Mouse (Mus musculus) cerebellum, adult 2 months (tissue): ENCODE results near the gene Rbms2. TPM values are rescaled to one million over a fixed set of nuclear protein-coding genes. Genes with fewer than 3 reads are reported as not detected.

ENCODE experiments used
- DNase-seq, 2 experiments: peaks; one replicate each; pipeline ENCODE4 v3.0.0; 2021
- H3K27ac ChIP-seq: fragments of 200-500 bp; 2 replicates; pipeline ENCODE4 v1.5.1; 2012; ENCODE audit warnings: low read length, control low read depth, inconsistent platforms; ENCODE audit not compliant: insufficient read depth
- H3K27me3 ChIP-seq: fragments of 200-500 bp; 2 replicates; pipeline ENCODE4 v1.6.1; 2012; ENCODE audit warnings: inconsistent platforms, mild to moderate bottlenecking, low read length, moderate library complexity; ENCODE audit not compliant: control insufficient read depth, insufficient read depth
- H3K4me1 ChIP-seq: fragments of 200-500 bp; 2 replicates; pipeline ENCODE4 v1.6.1; 2011; ENCODE audit warnings: low read length; ENCODE audit not compliant: control insufficient read depth, insufficient read depth
- H3K4me3 ChIP-seq: fragments of 200-500 bp; replicated peaks from 2 replicates; pipeline ENCODE3; 2011; ENCODE audit warnings: mild to moderate bottlenecking, low read depth, low read length, control low read depth; ENCODE audit not compliant: insufficient read depth
- CTCF ChIP-seq: fragments of 200-500 bp; IDR thresholded peaks from 2 replicates; pipeline ENCODE4 v1.5.1; 2011; ENCODE audit warnings: low read depth, mild to moderate bottlenecking, control low read depth, low read length, moderate library complexity, borderline replicate concordance; ENCODE audit not compliant: insufficient read depth
- POLR2A ChIP-seq: fragments of 200-500 bp; IDR thresholded peaks from 2 replicates; pipeline ENCODE4 v1.6.1; 2011; ENCODE audit warnings: low read length, control low read depth, borderline replicate concordance; ENCODE audit not compliant: insufficient read depth
- WGBS: fragments of 180-500 bp; shearing (Covaris S2); methylation state at CpG from one replicate; pipeline ENCODE4 v1.1.7; 2018; 5-methylcytosine and 5-hydroxymethylcytosine counted together
- polyA plus RNA-seq: library from polyadenylated mRNA; depleted of rRNA; stranded (reverse); fragments of >200 nt; gene quantifications from 2 replicates; pipeline ENCODE4 v1.2.3, GENCODE M21; 2012; rRNA removed

The Rbms2 gene
- 23.5 and 23.7 TPM in 2 replicates for polyA plus RNA-seq

GRCm38 (mm10) chr10:128179989-128180388 lies at the start of gene Rbms2:
Gene Rbms2, minus strand, starts transcription at chr10:128180297.
- no peak for TF ChIP-seq POLR2A
- TF ChIP-seq CTCF: no peak
- 20% methylated on average over 6 of the region's 6 CpGs for WGBS
- no peak for DNase-seq
- Histone ChIP-seq H3K27ac (no peak within 1 kb of the TSS), H3K4me3 (no peak within 1 kb of the TSS), H3K27me3 (no peaks in the 10 kb centered on the region), H3K4me1 (no peaks in the 10 kb centered on the region)

GRCm38 (mm10) chr10:128228009-128228408 lies 47.9 kb upstream of the Rbms2 start:
- Histone ChIP-seq H3K27ac (no peak overlapping the region), H3K27me3 (no peaks in the 10 kb centered on the region), H3K4me3 (no peak overlapping the region), H3K4me1 (peaks cover 2% of the 10 kb centered on the region; the same call in 1 of the 2 replicates)
- TF ChIP-seq CTCF: no peak
- TF ChIP-seq POLR2A: no peak
- no peak for DNase-seq
- WGBS: 90% methylated on average over 8 of the region's 8 CpGs

GRCm38 (mm10) chr10:128227592-128227991 lies 47.5 kb upstream of the Rbms2 start:
- H3K27ac ChIP-seq: no peak overlapping the region
- WGBS: 60% methylated on average over 9 of the region's 9 CpGs
- no peak overlapping the region for H3K4me3 ChIP-seq
- no peaks in the 10 kb centered on the region for H3K4me1 ChIP-seq
- DNase-seq: no peak
- H3K27me3 ChIP-seq: no peaks in the 10 kb centered on the region
- TF ChIP-seq POLR2A (no peak), CTCF (no peak)

GRCm38 (mm10) chr10:128225538-128225937 lies 45.4 kb upstream of the Rbms2 start, which contains the start of gene Mip:
Gene Mip, plus strand, starts transcription at chr10:128225838.
- no peak for TF ChIP-seq CTCF
- TF ChIP-seq POLR2A: no peak
- H3K27me3 ChIP-seq: no peaks in the 10 kb centered on the region
- no peak within 1 kb of the TSS for H3K4me3 ChIP-seq
- no peak within 1 kb of the TSS for H3K27ac ChIP-seq
- no peak for DNase-seq
- WGBS: 44% methylated on average over 4 of the region's 4 CpGs
- H3K4me1 ChIP-seq: no peaks in the 10 kb centered on the region; the same call in 1 of the 2 replicates

GRCm38 (mm10) chr10:128225064-128225463 lies 45.0 kb upstream of the Rbms2 start:
- no peaks in the 10 kb centered on the region for H3K27me3 ChIP-seq
- no peak overlapping the region for H3K4me3 ChIP-seq
- TF ChIP-seq CTCF: no peak
- no peak for TF ChIP-seq POLR2A
- H3K4me1 ChIP-seq: no peaks in the 10 kb centered on the region; the same call in 1 of the 2 replicates
- DNase-seq: no peak
- WGBS: 46% methylated on average over 5 of the region's 5 CpGs
- H3K27ac ChIP-seq: no peak overlapping the region

- Histone ChIP-seq H3K27ac (no peak overlapping the region), H3K4me1 (no peaks in the 10 kb centered on the region; the same call in 1 of the 2 replicates), H3K27me3 (no peaks in the 10 kb centered on the region), H3K4me3 (no peak overlapping the region)
- 63% methylated on average over 16 of the region's 16 CpGs for WGBS
- DNase-seq: no peak
- TF ChIP-seq CTCF: no peak
- no peak for TF ChIP-seq POLR2A
Observed at GRCm38 (mm10) chr10:128221533-128222286, 41.6 kb upstream of the Rbms2 start.

- H3K4me3 ChIP-seq: no peak overlapping the region
- no peaks in the 10 kb centered on the region; the same call in 1 of the 2 replicates for H3K4me1 ChIP-seq
- no peaks in the 10 kb centered on the region for H3K27me3 ChIP-seq
- no peak for TF ChIP-seq POLR2A
- TF ChIP-seq CTCF: no peak
- DNase-seq: no peak
- 94% methylated on average over 18 of the region's 18 CpGs for WGBS
- no peak overlapping the region for H3K27ac ChIP-seq
Observed at GRCm38 (mm10) chr10:128218387-128219117, 38.5 kb upstream of the Rbms2 start.
